Mouse (Mus musculus) T-cell, adult 2 months (primary cell): ENCODE results near the gene Gm17482.

Source experiments
- DNase-seq: peaks from one replicate; pipeline ENCODE4 v3.0.0; 2022; ENCODE audit warnings: low spot score

Gm17482 gene

GRCm38 (mm10) chr6:115251531-115251985 lies 24.4 kb downstream of the Gm17482 start:
- no peak for DNase-seq

- no peak for DNase-seq
Measured at GRCm38 (mm10) chr6:115252099-115252873, 25.1 kb downstream of the Gm17482 start, which contains the start of gene Timp4. Gene Timp4 (minus strand): TSS chr6:115252205.

DNA sequence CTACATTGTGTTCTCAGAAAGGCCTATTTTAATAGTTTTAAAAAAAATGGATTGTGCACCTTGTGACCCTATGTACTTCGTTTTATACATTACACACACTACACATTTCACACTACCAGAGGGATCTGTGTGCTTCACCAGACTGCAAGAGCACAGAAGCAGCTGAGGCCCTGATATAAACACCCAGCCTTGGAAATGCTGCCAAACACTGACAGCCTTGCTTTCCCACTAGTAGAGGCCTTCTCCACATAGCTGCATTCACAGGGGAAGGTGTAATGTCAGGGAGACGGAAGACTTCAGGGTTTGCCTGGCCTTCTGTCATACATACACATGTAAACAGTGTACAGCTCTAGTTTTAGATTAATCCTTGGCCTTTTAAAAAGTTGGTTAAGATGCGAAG lies 28.0 kb downstream of the Gm17482 start:
- DNase-seq = no peak

DNA sequence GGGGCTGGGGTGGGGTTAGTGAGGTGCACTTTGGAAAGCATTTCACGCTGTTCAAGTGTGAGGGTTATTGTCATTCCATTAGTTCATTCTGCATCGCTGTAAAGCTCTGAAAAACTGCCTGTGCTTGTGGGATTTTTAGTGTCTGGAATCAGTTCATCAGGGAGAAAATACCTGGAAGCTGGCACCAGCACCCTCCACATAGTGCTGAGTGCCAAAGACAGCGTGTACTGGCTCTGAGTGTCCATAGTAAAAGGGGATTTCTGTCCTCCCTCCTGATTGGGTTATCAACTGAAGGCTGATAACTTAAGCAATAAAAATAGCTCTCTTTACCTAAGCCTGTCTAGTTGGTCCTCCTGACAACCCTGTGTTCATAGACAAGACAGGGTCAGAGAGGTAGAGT lies 33.4 kb downstream of the Gm17482 start:
- DNase-seq = no peak

- DNase-seq = no peak
Measured at GRCm38 (mm10) chr6:115266791-115267190, 39.6 kb downstream of the Gm17482 start.

DNA sequence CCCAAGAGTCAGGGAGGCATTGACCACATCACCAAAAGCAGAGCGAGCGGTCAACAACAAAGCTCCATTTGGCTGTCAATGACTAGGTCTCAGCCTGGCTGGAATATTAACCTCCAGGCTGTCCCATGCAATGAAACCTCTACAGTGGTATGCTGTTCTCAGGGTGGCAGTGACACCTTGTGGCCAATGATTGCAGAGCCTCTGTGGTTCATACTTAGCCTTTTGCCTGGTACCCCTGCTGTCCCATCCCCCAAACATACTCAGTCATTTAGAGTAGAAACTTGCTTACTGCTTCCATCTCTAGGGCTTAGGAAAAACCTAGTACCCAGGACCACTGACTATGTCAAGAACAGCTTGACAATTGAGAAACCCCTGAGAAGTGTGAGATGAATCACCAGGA lies 40.8 kb downstream of the Gm17482 start:
- no peak for DNase-seq

- no peak for DNase-seq
Measured at GRCm38 (mm10) chr6:115268551-115269385, 41.6 kb downstream of the Gm17482 start.

- no peak for DNase-seq
Measured at GRCm38 (mm10) chr6:115269561-115269960, 42.4 kb downstream of the Gm17482 start.

DNA sequence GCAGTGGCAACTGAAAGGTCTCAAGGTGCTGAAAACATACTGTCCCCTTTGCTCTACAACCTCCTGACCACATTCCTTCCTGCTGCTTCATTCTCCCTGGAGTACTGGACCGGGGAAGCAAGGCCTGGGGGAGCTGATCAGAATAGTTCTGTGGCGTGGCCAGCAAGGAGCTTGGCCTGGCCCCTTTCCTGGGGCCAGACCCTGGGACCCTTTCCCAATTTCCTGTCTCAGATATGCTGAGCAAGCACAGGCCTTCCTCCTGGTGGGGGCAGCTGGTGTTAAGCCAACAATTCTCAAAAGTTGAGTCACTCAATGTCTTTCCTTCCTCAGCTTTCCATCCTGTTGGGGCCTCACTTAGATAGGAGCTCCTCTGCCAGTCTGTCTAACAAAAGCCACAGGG lies 42.9 kb downstream of the Gm17482 start:
- DNase-seq = no peak

GRCm38 (mm10) chr6:115271326-115271725 lies 44.2 kb downstream of the Gm17482 start:
- DNase-seq = no peak

GRCm38 (mm10) chr6:115271866-115272271 lies 44.7 kb downstream of the Gm17482 start:
- no peak for DNase-seq

DNA sequence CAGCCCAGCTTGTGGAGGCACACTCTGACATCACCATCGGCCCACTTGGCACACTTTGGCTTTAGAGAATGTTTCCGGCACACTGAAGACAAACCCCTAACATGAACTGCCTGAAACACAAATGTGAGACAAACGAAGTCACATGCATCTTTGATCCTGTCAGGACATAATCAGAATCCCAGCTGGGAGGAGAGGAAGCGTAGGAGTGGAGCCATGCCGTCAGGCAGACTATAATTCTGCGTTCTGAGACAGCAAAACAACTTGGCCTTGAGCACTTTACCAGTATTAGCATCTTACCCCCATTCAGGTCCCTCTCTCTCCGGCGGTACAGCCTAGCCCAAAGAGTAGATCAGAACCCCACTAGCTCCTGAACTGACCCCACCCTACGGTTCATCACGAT lies 46.2 kb downstream of the Gm17482 start:
- no peak for DNase-seq

- no peak for DNase-seq
Measured at GRCm38 (mm10) chr6:115274705-115275104, 47.6 kb downstream of the Gm17482 start.

DNA sequence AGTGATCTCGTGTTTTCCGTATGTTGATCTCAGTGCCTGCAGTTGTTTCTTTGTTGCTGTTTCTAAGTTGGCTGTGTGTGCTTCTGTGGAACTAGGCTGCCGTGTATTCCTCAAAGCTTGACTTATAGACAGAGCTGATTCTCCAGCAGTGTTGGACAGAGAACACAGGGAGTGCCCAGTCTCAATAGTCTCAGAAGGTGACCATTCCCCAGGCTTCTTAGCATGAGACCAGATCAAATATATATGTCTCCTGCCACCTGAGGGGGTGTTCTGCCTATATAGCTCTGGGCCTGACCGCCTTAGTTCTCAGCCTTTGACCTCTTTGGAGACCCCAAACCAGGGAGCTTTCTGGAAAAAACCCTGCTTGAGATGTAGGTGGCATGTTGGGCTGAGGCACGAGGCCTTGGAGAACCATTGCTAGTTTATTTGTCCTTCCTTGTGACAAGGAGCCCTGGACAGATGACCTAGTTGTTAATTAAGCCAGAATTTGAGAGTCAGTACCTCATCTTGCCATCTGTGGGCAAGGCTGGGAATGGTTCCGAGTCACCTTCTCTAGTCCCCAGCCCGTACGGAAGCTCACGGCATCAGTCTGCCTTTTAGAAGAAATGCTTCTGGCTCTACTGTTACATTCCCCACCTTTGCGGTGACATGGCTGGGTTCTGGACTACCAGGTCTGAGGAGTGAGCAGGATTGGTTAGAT lies 48.1 kb downstream of the Gm17482 start:
- no peak for DNase-seq

DNA sequence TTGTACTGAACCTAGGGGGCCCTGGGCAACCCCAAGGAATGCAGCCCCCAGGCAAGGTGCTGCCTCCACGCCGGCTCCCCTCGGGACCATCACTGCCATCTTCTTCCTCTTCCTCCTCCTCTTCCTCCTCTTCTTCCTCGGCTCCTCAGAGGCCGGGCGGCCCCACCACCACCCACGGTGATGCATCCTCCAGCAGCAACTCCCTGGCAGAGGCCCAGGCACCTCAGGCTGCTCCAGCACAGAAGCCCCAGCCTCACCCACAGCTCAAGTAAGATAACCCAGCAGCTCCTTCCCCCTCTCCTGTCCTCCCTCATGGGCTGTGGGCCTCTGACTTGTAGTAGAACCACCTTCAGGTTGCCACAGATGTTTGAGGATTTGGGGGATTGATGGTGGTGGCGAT lies 50.9 kb downstream of the Gm17482 start:
- DNase-seq = no peak

DNA sequence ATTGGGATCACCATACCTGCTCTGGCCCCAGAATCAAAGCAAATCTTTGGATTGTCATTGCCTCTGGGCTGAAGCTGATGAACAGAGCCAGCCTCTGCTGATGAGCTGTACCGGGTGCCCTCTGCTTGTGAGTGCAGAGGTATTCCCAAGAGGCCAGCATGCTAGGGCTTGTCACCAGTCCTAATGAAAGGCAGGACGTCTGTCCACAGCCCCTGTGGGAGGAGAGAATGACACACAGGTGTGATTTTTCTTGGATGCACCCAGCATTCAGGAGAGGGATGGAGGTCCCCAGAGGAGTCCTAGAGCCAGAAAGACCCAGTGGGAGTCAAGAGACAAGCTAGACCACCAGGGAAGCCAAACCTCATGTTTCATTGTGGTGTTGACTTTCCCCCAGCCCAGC lies 52.5 kb downstream of the Gm17482 start:
- DNase-seq = no peak

GRCm38 (mm10) chr6:115284153-115284552 lies 57.0 kb downstream of the Gm17482 start:
- no peak for DNase-seq

DNA sequence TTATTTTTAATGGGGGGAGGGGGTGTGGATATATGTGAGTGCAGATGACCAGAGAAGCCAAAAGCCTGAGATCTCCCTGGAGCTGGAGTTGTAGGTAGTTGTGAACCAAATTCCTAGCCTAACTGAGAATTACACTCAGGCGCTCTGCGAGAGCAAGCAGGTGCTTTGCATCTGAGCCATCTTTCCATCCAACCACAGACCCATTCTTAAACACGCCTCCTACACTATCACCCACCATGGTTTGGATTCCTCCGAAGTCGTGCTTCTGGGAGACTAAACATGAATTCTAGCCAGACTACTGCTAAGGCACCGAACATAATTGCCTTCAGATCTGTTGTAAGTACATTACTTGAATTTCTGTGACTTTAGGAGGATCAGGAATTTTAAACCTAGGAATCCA lies 59.3 kb downstream of the Gm17482 start:
- no peak for DNase-seq

DNA sequence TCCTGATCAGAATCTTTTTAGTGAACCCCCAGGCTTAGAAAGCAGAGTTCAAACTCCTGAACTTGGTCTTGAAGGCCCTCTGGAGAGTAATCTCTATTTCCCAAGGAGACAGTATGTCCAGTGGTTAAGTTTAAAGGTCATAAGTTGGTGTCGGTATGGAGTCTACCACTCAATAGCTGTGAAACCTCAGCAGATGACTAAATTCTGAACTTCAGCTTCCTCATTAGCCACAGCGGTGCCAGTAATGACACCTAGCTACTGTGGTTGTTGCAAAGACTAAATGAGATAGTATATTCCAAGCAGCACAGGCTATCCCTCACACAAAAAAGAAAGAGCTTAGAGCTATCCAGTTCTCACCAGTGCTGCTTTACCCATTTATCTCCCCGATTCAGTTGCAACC lies 61.1 kb downstream of the Gm17482 start:
- no peak for DNase-seq

DNA sequence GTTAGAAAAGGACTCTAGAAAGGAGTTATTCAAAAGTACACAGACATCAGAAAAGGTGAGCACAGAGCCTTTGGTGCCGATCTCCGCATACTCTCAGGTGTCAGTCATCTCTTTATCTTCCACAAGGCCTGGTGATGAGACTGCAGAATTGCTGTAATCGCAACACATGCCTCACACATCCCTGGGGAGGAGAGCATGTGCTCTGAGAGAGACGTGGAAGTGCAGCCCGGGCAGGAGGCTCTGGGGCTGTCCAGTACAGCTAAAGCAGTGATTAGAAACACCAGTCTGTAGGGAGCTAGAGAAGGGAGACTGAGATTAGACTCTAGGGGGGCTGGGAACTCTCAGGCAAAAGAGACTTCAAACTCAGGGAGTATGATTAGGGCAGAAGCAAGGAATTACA lies 63.4 kb downstream of the Gm17482 start:
- no peak for DNase-seq

DNA sequence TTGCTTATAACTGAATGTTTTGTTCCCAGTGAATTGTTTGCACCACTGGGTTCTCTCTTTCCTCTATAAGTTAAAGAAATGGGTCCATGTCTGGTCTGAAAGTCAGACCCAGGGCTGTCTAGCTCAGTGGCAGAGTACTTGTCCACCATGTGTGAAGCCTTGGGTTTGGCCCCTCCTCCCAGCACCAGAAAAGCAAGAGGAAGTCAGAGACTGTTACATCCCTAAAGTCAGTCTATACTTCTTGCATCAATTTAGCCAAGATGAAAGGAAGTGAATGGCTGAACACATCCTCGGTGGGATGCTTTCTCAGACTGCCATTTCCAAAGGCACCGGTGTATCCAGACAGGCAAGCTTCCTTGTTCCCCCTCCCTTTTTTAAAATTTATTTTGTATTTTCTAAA lies 63.9 kb downstream of the Gm17482 start:
- DNase-seq = no peak

GRCm38 (mm10) chr6:115291823-115292222 lies 64.7 kb downstream of the Gm17482 start:
- DNase-seq = no peak

DNA sequence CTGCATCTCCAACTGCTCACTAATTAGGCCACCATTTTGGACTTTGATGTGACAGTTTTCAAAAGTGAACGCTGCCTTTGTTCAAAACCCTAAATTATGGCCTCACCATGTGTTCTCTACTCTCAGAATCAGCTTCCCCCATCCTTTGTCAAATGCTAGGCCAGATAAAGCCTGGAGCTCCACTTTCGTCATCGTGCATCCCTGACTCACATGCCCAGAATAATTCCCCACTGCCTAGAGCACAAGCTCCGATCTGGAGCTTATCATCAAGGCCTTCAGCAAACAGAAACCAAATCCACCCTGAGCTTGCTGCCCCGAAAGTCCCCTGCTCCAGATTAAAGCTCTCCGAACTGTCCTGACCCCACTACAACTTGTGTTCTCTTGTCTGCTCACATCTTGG lies 65.5 kb downstream of the Gm17482 start:
- no peak for DNase-seq
